Mouse (Mus musculus) MEL (cell line): ENCODE measurements around the gene Gm3336. TPM values are rescaled to one million over a fixed set of nuclear protein-coding genes. Genes with fewer than 3 reads are reported as not detected.

ENCODE experiments used
- DNase-seq: peaks from one replicate; pipeline ENCODE4 v3.0.0; 2011; ENCODE audit warnings: low read depth, low spot score
- H3K27ac ChIP-seq: 2 replicates; pipeline ENCODE4 v1.5.1; 2012; ENCODE audit warnings: low read depth, mild to moderate bottlenecking, control low read depth, low read length, moderate library complexity; ENCODE audit not compliant: control insufficient read depth
- H3K27me3 ChIP-seq, 2 experiments: fragments of 150-350 bp in 1 of 2; sonication (generic) in 1 of 2; 2 replicates each; pipeline ENCODE4 v1.6.1; 2012; ENCODE audit warnings: low read length in 2 of 2, mild to moderate bottlenecking in 2 of 2, improper control_type of control experiment in 1 of 2, moderate library complexity in 1 of 2; ENCODE audit not compliant: insufficient read depth in 2 of 2, control insufficient read depth in 1 of 2
- H3K36me3 ChIP-seq, 2 experiments: 2 replicates each; pipeline ENCODE4 v1.6.1; 2012 to 2014; ENCODE audit warnings: low read length in 2 of 2, improper control_type of control experiment in 1 of 2, inconsistent platforms in 1 of 2, mild to moderate bottlenecking in 1 of 2; ENCODE audit not compliant: insufficient read depth in 2 of 2, control insufficient read depth in 1 of 2
- H3K4me1 ChIP-seq, 2 experiments: fragments of 150-350 bp in 1 of 2; sonication (generic) in 1 of 2; 2 replicates each; pipeline ENCODE4 v1.6.1; 2012; ENCODE audit warnings: low read length in 2 of 2, improper control_type of control experiment in 1 of 2, mild to moderate bottlenecking in 1 of 2; ENCODE audit not compliant: insufficient read depth in 2 of 2, control insufficient read depth in 1 of 2
- H3K4me3 ChIP-seq, 2 experiments: fragments of 150-350 bp in 1 of 2; sonication (generic) in 1 of 2; 2 replicates each; pipeline ENCODE4 v1.5.1; 2012; ENCODE audit warnings: low read depth in 2 of 2, low read length in 2 of 2, mild to moderate bottlenecking in 2 of 2, moderate library complexity in 2 of 2, control low read depth in 1 of 2, improper control_type of control experiment in 1 of 2; ENCODE audit not compliant: control insufficient read depth in 1 of 2, insufficient read depth in 1 of 2
- H3K79me2 ChIP-seq: 2 replicates; pipeline ENCODE4 v1.6.1; 2012; ENCODE audit warnings: mild to moderate bottlenecking, low read length, moderate library complexity; ENCODE audit not compliant: control insufficient read depth, poor library complexity, insufficient read depth
- H3K9ac ChIP-seq: 2 replicates; pipeline ENCODE4 v1.6.1; 2012; ENCODE audit warnings: low read depth, mild to moderate bottlenecking, control low read depth, low read length, moderate library complexity; ENCODE audit not compliant: control insufficient read depth, poor library complexity, severe bottlenecking
- H3K9me3 ChIP-seq: fragments of 150-350 bp; sonication (generic); replicated peaks from 2 replicates; pipeline ENCODE4 v1.6.1; 2012; ENCODE audit warnings: mild to moderate bottlenecking, low read length, improper control_type of control experiment, moderate library complexity; ENCODE audit not compliant: insufficient read depth
- BHLHE40 ChIP-seq: IDR thresholded peaks from 2 replicates; pipeline ENCODE4 v1.6.1; 2012; ENCODE audit warnings: low read depth, mild to moderate bottlenecking, inconsistent platforms, low read length, improper control_type of control experiment, borderline replicate concordance
- CTCF ChIP-seq, 3 experiments: IDR thresholded peaks in 2 of 3; conservative IDR thresholded peaks in 1 of 3; 2 replicates each; pipeline ENCODE4 v1.5.1; 2011 to 2012; ENCODE audit warnings: low read length in 3 of 3, low read depth in 2 of 3, mild to moderate bottlenecking in 2 of 3, improper control_type of control experiment in 1 of 3, inconsistent platforms in 1 of 3, mixed read lengths in 1 of 3, moderate library complexity in 1 of 3; ENCODE audit not compliant: control insufficient read depth in 1 of 3, insufficient read depth in 1 of 3, poor library complexity in 1 of 3, severe bottlenecking in 1 of 3
- E2F4 ChIP-seq: IDR thresholded peaks from 2 replicates; pipeline ENCODE4 v1.6.1; 2011; ENCODE audit warnings: low read depth, low read length, improper control_type of control experiment, borderline replicate concordance
- EP300 ChIP-seq, 2 experiments: IDR thresholded peaks; 2 replicates each; pipeline ENCODE4 v1.6.1; 2011; ENCODE audit warnings: improper control_type of control experiment in 2 of 2, low read length in 2 of 2, low read depth in 1 of 2, mild to moderate bottlenecking in 1 of 2
- ETS1 ChIP-seq: IDR thresholded peaks from 2 replicates; pipeline ENCODE4 v1.6.1; 2012; ENCODE audit warnings: low read depth, mild to moderate bottlenecking, inconsistent platforms, low read length, improper control_type of control experiment, moderate library complexity
- GABPA ChIP-seq: IDR thresholded peaks from 2 replicates; pipeline ENCODE4 v1.6.1; 2012; ENCODE audit warnings: low read depth, mild to moderate bottlenecking, inconsistent platforms, low read length, improper control_type of control experiment, moderate library complexity
- GATA1 ChIP-seq: IDR thresholded peaks from 2 replicates; pipeline ENCODE4 v1.6.1; 2011; ENCODE audit warnings: low read depth, low read length, improper control_type of control experiment
- JUND ChIP-seq: IDR thresholded peaks from 2 replicates; pipeline ENCODE4 v1.6.1; 2011; ENCODE audit warnings: low read depth, mild to moderate bottlenecking, improper control_type of control experiment, low read length
- KAT2A ChIP-seq: conservative IDR thresholded peaks from 2 replicates; pipeline ENCODE4 v1.6.1; 2012; ENCODE audit warnings: low read depth, low read length, improper control_type of control experiment, inconsistent platforms
- MAFK ChIP-seq: IDR thresholded peaks from 2 replicates; pipeline ENCODE4 v1.6.1; 2011; ENCODE audit warnings: low read depth, mild to moderate bottlenecking, low read length, improper control_type of control experiment, borderline replicate concordance
- MAX ChIP-seq: IDR thresholded peaks from 2 replicates; pipeline ENCODE4 v1.6.1; 2011; ENCODE audit warnings: low read length, improper control_type of control experiment
- MYB ChIP-seq: IDR thresholded peaks from 2 replicates; pipeline ENCODE4 v1.6.1; 2011; ENCODE audit warnings: mild to moderate bottlenecking, low read depth, low read length, improper control_type of control experiment
- MYC ChIP-seq: IDR thresholded peaks from 2 replicates; pipeline ENCODE4 v1.6.1; 2011; ENCODE audit warnings: low read depth, mild to moderate bottlenecking, low read length, improper control_type of control experiment, moderate library complexity
- NELFE ChIP-seq: IDR thresholded peaks from 2 replicates; pipeline ENCODE4 v1.6.1; 2011; ENCODE audit warnings: low read depth, low read length, improper control_type of control experiment
- NRF1 ChIP-seq: IDR thresholded peaks from 2 replicates; pipeline ENCODE4 v1.6.1; 2014; ENCODE audit warnings: low read depth, mild to moderate bottlenecking, inconsistent platforms, low read length, improper control_type of control experiment, moderate library complexity; ENCODE audit not compliant: poor library complexity, insufficient read depth, severe bottlenecking
- POLR2A ChIP-seq, 2 experiments: IDR thresholded peaks; 2 replicates each; pipeline ENCODE4 v1.6.1; 2011 to 2012; ENCODE audit warnings: low read length in 2 of 2, mild to moderate bottlenecking in 2 of 2, control low read depth in 1 of 2, improper control_type of control experiment in 1 of 2, low read depth in 1 of 2, moderate library complexity in 1 of 2; ENCODE audit not compliant: control insufficient read depth in 1 of 2, insufficient read depth in 1 of 2, poor library complexity in 1 of 2
- POLR2AphosphoS2 ChIP-seq: IDR thresholded peaks from 2 replicates; pipeline ENCODE4 v1.6.1; 2011; ENCODE audit warnings: low read length, improper control_type of control experiment
- RCOR1 ChIP-seq: IDR thresholded peaks from 2 replicates; pipeline ENCODE4 v1.6.1; 2012; ENCODE audit warnings: low read depth, mild to moderate bottlenecking, inconsistent platforms, low read length, improper control_type of control experiment
- SMC3 ChIP-seq: IDR thresholded peaks from 2 replicates; pipeline ENCODE4 v1.6.1; 2011; ENCODE audit warnings: low read depth, low read length, improper control_type of control experiment
- TCF12 ChIP-seq: IDR thresholded peaks from 2 replicates; pipeline ENCODE4 v1.6.1; 2014; ENCODE audit warnings: low read depth, mild to moderate bottlenecking, inconsistent platforms, low read length, improper control_type of control experiment, moderate library complexity
- UBTF ChIP-seq: IDR thresholded peaks from 2 replicates; pipeline ENCODE4 v1.6.1; 2012; ENCODE audit warnings: low read depth, mild to moderate bottlenecking, inconsistent platforms, low read length, improper control_type of control experiment, moderate library complexity, borderline replicate concordance; ENCODE audit not compliant: insufficient read depth
- USF2 ChIP-seq, 2 experiments: IDR thresholded peaks; 2 replicates each; pipeline ENCODE4 v1.6.1; 2011 to 2012; ENCODE audit warnings: improper control_type of control experiment in 2 of 2, low read length in 2 of 2, borderline replicate concordance in 1 of 2, inconsistent platforms in 1 of 2, low read depth in 1 of 2, mild to moderate bottlenecking in 1 of 2; ENCODE audit not compliant: insufficient read depth in 1 of 2
- ZC3H11A ChIP-seq: IDR thresholded peaks from 2 replicates; pipeline ENCODE4 v1.6.1; 2012; ENCODE audit warnings: low read depth, mild to moderate bottlenecking, inconsistent platforms, low read length, improper control_type of control experiment
- ZKSCAN1 ChIP-seq: IDR thresholded peaks from 2 replicates; pipeline ENCODE4 v1.6.1; 2012; ENCODE audit warnings: low read depth, mild to moderate bottlenecking, inconsistent platforms, low read length, improper control_type of control experiment, moderate library complexity
- polyA plus RNA-seq, 2 experiments: library from polyadenylated mRNA; stranded (reverse) in 1 of 2; unstranded in 1 of 2; fragments of >175 nt in 1 of 2; fragments of >200 nt in 1 of 2; gene quantifications; 2 replicates each; pipeline versions ENCODE4 v1.2.1 to v1.2.4; 2012; ENCODE audit warnings: low replicate concordance in 2 of 2, low read depth in 1 of 2; ENCODE audit not compliant: insufficient read length in 2 of 2, insufficient read depth in 1 of 2, missing spikeins in 1 of 2
- total RNA-seq: library from RNA; depleted of rRNA; stranded (reverse); fragments of 300-350 nt; gene quantifications from 2 replicates; pipeline ENCODE4 v1.2.3, GENCODE M21; 2012

Gm3336 gene
- total and polyA plus RNA-seq, 3 experiments = 0.19 to 0.72 TPM; not detected in 1

DNA sequence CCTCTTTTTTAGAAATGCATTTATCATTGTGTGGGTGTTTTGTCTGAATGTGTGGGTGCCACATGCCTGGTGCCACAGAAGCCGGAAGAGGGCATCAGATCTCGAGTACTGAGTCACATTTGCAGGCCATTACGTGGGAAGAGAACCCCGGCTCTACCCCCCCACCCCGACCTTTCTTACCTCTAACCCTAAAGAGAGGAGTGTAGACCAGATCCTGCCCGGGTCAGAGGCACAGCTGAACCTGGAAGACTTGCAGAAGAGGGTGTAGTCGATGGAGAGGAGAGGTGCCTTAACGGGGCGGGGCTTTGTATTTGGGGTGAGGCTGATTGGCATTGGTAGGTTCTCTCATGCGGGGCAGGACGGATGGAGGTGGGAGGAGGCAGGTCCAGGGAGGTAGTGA is 26.5 kb downstream of the Gm3336 start:
- no peak for TF ChIP-seq POLR2AphosphoS2
- no peak for DNase-seq
- no peaks in the 10 kb centered on the region for H3K9me3 ChIP-seq
- H3K27me3 ChIP-seq = peaks cover 0 to 1% of the 10 kb centered on the region in 2 experiments; a peak in 2 of 4 replicates
- no peaks in the 10 kb centered on the region for H3K4me1 ChIP-seq
- no peaks in the 10 kb centered on the region for H3K36me3 ChIP-seq
- H3K79me2 ChIP-seq = no peaks in the 10 kb centered on the region
- H3K9ac ChIP-seq = no peak overlapping the region
- H3K4me3 ChIP-seq = no peak overlapping the region
- no peak overlapping the region for H3K27ac ChIP-seq

DNA sequence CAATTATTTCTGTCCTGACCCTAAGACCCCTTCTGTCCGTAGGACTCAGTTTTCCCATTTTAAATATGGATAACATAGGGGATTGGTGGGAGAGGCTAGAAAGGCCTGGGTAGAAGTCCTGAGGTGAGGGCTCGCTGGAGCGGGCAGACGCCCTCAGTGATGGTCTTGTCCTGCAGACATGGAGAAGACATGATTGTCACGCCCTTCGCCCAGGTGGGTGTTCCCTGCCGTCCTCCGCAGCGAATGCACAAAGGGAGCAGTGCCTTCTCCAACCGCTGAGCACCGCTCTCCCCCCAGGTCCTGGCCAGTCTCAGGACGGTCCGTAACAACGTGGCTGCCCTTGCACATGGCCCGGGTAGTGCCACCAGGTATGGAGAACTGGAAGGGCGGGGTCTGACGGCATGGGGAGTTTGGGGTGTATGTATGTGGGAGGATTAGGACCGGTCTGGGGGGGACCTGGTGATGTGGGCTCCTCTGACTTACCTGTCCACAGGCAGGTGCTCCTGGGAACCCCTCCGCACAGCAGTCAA is 27.4 kb downstream of the Gm3336 start:
- Histone ChIP-seq H3K4me1 (no peaks in the 10 kb centered on the region), H3K79me2 (no peaks in the 10 kb centered on the region), H3K9ac (no peak overlapping the region), H3K4me3 (no peak overlapping the region), H3K9me3 (no peaks in the 10 kb centered on the region), H3K27me3 (no peaks in the 10 kb centered on the region; a peak in 1 of 4 replicates), H3K36me3 (no peaks in the 10 kb centered on the region), H3K27ac (no peak overlapping the region)
- TF ChIP-seq E2F4 (no peak), ZC3H11A (no peak), NELFE (no peak), EP300 (IDR thresholded peaks at IDR 0.05; ENCODE audit: low read depth in 1 of 2, low read length in 2 of 2) (no peak), BHLHE40 (no peak), SMC3 (no peak), ETS1 (no peak), GATA1 (no peak), JUND (no peak), GABPA (no peak)
- no peak for DNase-seq

DNA sequence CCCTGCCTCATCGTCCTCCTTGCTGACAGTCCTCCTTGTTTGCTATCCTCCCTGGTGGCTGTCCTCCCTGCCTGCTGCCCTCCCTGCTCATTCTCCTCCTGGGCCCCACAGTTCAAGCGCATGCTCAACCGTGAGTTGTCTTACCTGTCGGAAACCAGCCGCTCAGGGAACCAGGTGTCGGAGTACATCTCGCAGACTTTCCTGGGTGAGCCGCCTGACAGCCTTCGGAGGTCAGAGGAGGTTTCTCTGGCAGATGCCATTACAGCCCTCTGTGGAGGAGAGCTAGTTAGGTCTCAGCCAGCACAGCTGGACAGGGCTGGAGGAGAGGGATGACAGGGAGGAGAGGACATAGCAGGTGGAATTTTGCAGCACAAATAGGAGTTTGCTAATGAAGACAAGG is 28.3 kb downstream of the Gm3336 start:
- H3K4me3 ChIP-seq = no peak overlapping the region
- no peak for DNase-seq
- TF ChIP-seq UBTF (no peak), GATA1 (no peak), BHLHE40 (no peak), ZKSCAN1 (no peak), NRF1 (no peak), POLR2A (IDR thresholded peaks at IDR 0.05; ENCODE audit: control insufficient read depth in 1 of 2, insufficient read depth in 1 of 2, low read depth in 1 of 2, low read length in 2 of 2, poor library complexity in 1 of 2) (no peak), ETS1 (no peak), MAX (no peak), KAT2A (no peak), MYB (no peak), TCF12 (no peak), MAFK (no peak), NELFE (no peak), SMC3 (no peak), USF2 (IDR thresholded peaks at IDR 0.05; ENCODE audit: borderline replicate concordance in 1 of 2, insufficient read depth in 1 of 2, low read depth in 1 of 2, low read length in 2 of 2) (no peak), RCOR1 (no peak), GABPA (no peak), MYC (no peak), CTCF (IDR thresholded peaks at IDR 0.05 in 2 of 3, conservative IDR thresholded peaks at IDR 0.05 in 1 of 3; ENCODE audit: control insufficient read depth in 1 of 3, insufficient read depth in 1 of 3, low read depth in 2 of 3, low read length in 3 of 3, poor library complexity in 1 of 3, severe bottlenecking in 1 of 3) (no peak)

More for the DNA sequence above, 28.3 kb downstream of the Gm3336 start:
- Histone ChIP-seq H3K4me1 (no peaks in the 10 kb centered on the region), H3K36me3 (no peaks in the 10 kb centered on the region), H3K9me3 (no peaks in the 10 kb centered on the region), H3K79me2 (no peaks in the 10 kb centered on the region), H3K27ac (no peak overlapping the region), H3K27me3 (no peaks in the 10 kb centered on the region), H3K9ac (no peak overlapping the region)
